Mouse (Mus musculus) ovary, postnatal 10 days (tissue): ENCODE measurements around the gene Cdk19.
A peak's percentile ranks its signal among the peaks of the same experiment; 100 is the strongest.

Source experiments
- DNase-seq: peaks from one replicate; pipeline ENCODE4 v3.0.0; 2022; ENCODE audit warnings: low spot score

The Cdk19 gene

DNA sequence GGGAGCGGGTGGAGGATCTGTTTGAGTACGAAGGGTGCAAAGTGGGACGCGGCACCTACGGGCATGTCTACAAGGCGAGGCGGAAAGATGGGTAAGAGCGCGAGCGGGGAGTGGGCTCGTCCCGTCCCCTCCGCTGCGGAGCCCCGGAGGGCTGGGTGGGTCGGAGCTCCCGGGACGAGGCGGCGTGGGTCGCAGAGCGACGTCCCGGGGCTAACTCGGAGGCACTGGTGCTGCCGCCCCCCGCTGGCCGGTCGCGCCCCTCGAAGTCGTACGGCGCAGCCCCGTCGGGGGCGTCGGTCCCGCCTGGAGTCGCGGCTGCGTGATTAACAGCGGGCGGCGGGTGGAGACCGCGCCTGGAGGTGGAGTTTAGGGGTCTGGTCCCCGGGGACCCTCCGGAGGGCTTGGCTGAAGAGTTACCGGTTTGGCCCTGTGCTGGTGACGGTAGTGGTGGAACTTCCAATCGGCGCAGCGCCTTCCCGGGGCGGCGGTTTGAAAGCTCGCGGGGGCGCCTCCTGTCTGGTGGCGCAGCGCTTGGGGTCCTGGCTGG, 10.3 kb downstream of the Cdk19 start:
- peak; percentile 51 for DNase-seq

DNA sequence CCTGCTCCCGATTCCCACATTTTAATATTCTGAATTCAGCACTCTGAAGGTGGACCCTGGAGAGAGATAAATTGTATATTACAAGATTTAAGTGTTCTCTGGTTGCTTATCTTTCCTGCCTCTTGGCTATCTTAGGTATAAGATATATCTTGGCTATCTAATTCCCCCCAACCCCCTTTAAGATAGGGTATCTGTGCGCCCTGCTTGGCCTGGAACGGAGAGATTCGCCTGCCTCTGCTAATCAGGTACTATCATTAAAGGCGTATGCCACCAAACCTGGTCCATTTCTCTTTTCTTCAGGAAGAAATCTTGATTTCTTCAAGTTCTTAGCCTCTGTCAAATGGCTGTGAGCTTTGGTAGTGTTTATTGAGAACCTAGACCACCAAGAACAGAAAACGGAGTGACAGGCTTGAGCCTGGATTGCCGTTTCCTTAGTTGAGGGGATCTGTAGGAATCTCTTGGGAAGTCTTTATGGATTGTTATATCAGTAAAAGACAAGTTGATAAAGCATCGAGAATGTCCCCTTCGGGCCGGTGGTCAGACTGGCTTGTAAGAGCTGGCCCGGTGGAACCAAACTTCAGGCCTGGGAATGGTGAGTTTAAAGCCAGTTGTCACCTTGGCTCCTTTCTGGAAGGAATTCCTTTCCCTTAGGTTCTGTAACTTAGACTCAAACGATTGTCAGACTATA, 11.0 kb downstream of the Cdk19 start:
- no peak for DNase-seq

DNA sequence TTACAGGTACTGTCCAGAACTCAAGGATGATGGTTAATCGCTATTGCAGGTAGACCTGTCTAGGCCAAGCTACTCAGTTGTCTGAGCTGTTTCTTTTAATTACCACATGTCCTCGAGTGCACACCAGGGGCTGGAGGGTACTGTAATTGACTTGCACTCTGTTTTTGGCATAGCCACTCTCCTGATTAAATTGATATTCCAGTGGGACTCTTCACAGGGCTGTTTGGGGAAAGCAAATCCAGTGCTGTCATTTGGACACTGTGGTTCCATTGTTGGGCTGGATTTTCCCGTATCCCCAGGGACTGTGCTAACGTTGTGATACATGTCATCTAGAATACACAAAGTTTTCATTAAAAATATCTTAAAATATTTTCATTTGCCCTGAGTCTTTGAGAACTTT, 11.8 kb downstream of the Cdk19 start:
- no peak for DNase-seq

DNA sequence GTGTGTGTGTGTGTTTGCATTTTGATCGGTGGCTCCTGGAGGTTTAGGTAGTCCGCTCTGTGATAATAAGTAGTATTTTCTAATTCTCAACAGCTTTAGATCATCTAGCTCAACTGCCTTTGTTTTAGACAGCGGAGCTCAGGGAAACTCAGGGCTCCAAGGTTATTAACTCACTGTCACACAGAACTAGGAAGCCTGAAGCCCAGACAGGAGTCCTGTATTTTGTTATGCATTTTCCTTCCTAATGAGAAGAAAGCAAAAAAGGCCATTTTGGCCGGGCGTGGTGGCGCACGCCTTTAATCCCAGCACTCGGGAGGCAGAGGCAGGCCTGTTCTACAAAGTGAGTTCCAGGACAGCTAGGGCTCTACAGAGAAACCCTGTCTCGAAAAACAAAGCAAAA, 14.7 kb downstream of the Cdk19 start:
- DNase-seq = no peak

DNA sequence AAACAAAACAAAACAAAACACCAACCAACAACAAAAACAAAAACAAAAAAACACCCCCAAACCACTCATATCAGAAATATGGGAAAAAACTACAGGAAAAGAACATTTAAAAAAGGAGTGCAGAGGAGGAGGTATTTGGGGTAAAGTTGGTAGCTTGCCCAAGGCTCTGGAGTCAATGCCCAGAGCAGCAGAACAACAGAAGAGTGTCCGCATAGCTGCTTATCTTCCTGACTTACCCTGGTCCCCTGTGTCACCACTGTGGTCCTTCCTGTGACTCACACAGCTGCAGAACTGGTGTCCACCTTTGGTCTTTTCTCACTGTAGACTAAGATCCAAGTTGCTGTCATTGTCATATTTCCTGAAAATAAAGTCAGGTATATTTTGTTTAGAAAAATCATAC, 15.2 kb downstream of the Cdk19 start:
- DNase-seq = no peak

DNA sequence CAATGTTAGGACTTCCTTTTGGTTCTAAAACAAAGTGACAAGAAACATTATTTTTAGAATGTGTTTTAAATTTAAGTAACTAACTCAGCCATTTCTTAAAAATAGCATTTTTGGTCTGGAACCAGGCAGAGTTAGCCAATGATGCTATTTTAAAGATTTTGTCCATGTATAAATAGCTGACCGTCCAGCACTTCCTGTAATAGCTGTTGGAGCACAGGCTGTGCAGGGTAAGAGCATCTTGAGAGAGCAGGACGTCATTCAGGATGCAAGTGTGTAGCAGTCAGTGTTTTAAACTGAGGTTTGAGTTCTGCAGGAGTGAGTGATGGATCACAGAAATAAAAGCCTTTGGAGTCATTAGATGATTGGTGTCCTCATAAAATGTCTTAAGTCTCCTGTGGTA, 18.8 kb downstream of the Cdk19 start:
- no peak for DNase-seq

DNA sequence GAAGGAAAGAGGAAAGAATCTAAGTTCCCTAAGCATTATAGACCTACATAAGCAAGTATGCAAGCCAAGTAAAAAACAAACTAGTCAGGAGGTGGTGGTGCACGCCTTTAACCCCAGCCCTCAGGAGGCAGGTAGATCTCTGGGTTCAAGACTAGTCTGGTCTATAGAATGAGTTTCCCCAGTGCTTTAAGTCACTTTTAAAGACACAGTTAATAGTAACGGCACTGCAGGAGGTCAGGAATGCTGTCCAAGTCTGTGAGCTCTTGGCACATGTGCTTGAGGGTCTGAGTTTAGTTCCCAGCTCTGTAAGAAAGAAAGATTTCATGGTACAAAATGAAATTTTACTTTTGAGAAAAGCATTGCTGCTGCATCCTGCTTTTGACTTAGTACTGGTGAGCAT, 19.8 kb downstream of the Cdk19 start:
- no peak for DNase-seq

DNA sequence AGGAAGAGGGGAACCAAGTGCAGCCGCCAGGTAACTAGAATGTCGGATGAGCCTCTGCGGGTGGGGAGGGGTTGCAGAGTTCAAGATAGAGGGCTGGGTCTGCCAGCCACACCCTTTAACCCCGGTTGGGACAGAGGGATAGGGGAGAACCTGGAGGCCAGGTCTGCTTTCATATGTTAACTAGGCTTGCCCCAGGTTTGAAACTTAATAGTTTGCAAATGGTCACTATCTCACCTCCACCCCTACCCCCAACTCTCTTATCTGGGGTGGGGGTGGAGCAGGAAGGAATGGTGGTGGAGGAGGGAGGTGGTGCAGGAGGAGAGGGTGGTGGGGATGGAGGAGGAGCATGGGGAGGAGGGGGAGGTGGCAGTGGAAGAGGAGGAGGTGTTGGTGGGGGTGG, 23.6 kb downstream of the Cdk19 start:
- DNase-seq = no peak

DNA sequence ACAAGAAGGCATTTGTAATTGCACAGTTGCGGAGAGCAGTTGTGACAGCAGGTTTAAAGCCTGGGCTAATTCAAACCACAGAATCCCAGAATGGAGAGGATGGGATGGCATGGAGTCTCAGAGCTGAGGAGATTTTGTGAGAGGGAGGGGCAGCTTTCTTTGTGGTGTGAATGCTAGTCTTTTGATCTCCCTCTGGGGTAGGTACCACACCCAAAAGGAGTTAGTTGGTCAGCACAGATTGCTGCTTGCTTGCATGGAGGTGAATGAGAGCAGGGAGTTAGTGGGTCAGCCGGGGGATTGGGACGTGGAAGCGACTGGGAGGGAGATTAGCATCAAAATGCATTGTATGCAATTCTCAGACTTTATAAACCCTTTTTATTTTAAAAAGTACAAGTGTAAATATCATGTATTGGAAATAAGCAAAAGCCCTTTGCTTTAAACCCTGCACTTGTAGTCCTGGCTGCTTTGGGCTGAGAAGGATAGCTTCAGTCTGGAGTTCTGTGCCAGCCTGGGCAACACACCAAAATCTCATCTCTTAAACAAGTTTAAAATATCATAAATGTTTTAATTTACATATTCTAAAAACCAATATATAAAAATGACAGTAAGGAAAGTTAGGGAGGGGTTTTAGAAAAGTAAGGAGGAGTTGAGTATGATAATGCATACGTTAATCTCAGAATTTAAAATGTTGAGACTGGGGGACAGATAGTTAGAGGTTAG, 25.4 kb downstream of the Cdk19 start:
- DNase-seq = no peak

DNA sequence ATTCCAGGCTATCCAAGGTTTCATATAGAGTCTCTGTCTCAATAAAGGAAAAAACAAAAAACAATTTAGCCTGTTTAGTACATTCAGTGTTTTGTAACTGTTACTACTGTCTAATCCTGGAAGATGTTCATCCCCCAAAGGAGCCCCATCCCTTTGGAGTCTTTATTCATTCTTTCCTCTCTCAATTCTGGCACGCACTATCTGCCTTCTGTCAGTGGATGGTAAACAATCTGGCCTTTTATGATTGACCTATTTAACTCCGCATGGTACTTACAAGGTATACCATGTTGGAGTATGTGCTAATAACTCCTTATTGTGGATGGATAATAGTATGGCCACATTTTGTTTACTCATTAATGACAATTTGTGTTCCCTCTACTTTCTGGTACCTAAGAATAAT, 26.6 kb downstream of the Cdk19 start:
- no peak for DNase-seq

DNA sequence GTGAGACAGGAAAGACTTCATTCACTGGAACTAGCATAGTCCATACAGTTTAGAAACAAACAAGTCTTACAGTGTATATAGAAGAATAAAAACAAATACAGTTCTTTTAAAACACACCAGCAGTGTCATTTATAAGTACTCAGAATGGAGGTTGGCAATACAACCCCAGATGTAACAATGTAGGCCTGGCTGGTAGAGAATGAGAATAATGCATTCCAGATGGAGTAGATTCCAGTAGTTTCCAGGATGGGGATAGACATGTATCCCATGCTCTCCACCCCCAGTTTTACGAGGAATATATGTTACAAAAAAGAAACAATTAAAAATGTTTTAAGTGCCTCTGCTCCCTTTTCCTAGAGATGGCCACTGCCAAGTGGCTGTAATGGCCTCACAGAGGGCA, 29.2 kb downstream of the Cdk19 start:
- DNase-seq = no peak

DNA sequence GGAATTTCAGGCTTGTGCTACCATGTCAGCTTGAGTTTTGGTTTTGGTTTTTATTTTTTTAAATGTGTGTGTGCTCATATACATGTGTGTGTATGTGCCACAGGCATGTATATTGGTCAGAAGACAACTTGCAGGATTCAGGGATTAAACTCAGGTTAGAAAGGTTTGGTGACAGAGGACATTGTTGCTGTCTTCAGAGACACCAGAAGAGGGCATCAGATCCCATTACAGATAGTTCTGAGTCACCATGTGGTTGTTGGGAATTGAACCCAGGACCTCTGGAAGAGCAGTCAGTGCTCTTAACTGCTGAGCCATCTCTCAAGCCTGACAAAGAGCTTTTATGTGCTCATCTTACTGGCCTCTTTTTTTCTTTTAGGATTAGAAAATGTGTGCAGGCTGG, 30.8 kb downstream of the Cdk19 start:
- DNase-seq = no peak

DNA sequence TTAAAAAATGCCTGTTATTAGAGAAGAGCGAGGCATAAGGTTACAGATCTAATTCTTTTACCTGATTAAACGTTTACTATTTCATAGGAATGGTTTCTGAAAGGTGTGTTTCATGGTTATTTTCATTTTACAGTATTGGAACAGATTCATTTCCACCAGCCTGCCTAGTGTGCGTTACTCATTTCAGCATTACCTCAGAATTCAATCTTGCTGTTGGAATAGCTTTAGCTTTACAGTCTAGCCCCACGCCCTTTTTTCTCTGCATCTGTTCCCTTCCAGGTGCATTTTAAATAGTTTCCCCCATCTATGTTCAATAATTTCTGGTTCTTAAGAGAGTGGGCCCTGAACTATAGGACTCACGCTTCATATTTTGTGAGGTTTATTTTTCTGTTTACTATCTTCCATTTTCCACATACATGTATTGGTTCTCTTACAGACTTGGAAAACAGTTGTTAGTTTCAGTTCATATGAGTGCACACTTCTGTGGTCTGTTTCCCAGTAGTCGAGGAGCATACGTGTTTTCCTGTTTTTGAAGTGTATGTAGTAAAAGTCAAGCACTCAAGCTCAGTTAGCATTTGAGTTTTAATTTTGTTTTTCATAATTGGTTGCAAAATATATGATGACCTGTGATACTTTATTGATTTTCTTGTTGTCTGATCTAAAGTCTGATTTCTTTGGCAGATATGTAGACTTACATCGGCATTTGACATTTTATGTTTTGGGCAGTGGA, 32.0 kb downstream of the Cdk19 start:
- DNase-seq = no peak

DNA sequence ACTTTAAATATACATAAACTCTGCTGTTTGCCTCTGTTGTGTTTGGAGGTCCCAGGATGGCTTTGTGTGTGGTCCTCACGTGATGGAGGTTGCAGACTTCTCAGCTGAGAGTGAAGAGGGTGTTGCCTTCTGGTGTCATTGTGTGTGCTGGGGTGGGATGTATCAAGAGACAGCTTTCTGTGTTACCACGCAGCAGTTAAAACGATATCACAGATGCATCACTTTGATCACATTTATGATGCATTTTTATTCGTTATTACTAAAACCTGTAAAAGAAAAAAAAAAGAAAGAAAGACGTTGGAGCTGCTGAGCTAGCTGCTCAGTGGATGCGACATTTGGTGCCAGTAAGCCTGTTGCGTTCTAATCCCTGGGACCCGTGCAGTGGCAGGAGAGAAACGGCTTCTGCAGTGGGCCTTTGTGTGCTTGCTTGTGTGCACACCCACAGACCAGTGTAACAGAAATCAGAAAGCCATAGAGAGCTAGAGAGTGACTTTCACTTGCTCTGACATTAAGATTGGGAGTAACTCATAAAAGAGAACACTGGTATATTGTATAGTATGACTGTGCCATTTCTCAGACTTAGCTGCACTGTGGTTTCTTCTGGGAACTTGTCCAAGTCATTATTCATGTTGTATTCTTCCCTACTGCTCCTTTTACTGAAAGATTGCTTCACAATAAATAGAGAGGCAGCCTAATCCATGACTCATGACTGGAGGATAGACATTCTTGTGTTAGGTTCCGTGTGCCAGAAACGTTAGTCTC, 32.7 kb downstream of the Cdk19 start:
- DNase-seq = no peak

DNA sequence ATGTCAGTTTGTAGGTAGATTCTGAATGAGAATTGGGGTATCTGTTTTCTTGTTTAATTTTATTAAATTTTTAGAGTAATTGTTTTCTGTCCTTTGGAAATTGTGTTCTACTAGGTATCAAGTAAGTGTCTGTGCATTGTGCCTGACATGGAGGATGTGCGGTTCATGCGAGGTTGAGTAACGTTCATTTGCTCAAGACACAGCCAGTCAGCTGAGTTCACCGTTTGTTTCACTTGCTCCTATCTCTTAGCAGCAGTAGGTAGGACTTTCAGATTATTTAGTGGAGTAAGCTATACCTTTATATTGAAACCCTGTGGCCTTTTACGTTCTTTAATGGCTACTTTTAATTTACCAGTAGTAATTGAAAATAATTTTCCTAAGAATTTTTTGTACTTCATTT, 34.4 kb downstream of the Cdk19 start:
- DNase-seq = no peak

DNA sequence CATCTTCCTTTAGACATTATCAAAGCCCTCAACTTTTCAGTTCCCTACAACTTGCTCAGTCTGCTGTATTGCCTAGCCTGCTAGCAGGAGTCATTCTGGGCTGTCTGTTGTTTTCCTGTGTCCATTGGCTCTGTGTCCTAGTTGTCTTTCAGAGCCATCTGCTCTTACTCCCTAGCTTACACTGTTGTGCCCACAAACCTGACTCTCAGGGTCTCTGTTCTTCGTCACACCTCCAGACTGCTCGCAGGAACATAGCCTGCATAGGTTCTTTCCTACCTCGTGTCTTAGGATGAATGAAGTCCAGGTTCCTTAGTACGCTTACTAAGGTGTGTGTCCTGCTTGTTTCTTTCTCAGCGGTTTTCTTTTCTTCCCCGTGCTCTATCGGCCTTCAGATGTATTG, 35.5 kb downstream of the Cdk19 start:
- DNase-seq = no peak

DNA sequence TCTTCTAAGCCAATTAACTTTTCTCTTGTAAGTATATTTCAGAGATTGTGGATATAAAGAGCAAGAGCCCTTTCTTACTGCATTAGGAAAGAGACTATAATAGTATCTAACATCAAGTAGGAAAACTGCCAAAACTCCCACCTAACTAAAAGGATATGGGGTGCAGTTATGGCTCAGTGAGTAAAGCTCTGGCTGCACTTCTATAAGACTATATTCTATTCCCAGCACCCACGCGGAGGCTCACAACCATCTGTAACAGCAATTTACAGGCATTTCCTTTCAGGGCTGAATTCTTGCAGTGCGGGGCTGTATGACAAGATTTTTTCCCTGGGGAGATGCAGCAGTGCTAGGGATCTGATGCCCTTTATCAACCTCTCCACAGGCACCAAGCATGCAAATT, 36.9 kb downstream of the Cdk19 start:
- no peak for DNase-seq

DNA sequence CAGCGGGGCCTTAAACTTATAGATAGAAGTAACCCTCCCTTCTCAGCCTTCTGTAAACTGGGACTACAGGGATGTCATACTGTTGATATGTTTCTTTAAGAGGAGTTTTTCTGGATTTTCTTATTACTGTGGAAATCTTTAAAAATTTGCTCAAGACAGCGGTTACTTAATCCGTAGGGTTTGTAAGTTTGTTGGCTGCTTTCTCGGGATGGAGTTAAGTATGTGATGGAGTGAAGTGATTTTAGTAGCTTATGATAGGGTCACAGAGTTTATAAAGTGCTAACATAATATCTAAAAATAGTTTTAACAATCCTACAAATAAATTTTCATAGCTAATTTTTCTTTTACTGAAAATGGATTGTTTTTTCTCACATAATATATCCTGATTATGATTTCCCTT, 38.9 kb downstream of the Cdk19 start:
- no peak for DNase-seq

DNA sequence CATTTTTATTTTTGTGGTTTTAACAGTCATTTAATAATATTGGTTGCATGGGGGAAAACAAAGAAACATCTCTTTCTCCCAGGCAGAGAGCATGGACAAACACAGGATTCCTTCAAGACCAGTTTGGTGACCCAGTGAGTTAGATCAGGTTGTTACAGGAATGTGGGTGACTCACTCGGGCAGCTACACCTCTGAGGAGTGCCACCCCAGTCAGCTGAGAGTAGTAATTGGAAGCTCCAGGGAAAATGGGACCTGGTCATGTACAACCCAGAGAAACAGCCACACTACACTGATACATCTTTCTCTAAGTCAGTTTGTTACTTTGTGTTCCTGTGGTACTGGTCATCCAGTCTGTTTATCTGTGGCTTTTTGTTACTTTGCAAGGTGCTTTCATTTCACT, 40.3 kb downstream of the Cdk19 start:
- DNase-seq = no peak

DNA sequence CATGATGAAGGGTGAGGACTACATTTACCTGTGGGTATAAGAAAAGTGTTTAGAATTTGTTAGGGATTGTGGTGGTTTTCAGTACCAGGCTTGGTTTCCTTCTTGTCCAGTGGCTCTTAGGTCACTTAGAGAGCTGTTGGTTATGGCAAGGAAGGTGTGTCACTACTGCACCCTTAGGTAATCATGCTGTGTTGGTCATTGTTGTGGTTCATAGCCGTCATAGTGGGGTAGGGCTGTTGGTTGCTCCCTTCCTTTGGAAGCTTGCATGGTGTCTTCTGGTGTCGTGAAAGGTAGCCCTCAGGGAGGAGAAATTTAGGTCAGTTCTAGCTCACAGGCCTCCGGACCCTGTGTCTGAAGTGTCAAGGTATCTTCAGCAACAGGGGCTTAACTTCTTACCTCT, 46.0 kb downstream of the Cdk19 start:
- no peak for DNase-seq

DNA sequence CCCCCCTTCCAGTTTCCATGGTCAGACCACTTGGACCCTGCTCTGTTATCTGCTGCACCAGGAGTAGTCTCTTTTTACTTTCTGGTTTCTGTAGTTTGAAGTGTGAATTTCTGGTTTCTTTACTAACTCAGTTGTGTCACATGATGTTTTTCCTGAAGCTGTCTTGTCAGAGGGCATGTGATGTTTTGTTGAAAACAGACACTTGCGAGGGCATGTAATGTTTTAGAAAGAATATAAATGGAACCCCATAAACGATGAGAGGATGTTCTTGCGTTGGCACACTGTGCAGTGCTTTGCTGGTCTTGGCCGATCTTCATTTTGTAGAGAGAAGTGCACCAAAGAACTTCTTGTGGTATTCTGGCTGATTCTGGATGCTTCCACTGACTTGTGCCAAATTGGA, 46.8 kb downstream of the Cdk19 start:
- DNase-seq = no peak

DNA sequence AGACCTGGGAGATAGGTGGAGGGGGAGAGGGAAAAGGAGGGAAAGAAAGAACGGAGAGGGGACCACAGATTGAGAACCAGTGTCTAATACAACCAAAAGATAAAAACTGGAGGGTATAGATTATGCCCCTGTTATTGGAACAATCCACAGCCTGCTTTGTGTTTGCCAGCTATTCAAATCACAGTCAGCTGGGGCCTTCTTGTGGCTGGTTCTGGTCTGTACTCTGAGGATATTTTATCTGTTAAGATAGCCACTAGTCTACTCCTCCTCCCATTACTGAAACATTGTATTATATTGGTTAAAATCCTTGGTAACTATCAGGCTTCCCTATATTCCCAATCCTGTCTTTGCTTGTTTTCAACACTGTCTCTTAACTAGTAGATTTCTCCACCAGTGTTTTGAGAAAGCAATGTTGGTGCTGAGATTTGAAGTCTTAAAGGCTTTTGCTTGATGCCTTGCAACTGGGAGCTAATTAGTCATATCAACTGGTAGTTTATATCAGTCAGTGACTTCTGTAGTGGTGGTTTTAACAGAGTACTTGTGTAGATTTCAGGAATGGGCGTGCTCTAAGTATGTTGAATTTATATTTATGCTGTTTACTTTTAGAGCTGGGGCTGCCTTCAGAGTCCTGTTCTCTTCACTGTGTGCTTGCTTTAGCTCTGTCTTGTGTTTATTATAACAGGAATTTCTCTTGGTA, 54.2 kb downstream of the Cdk19 start:
- no peak for DNase-seq
